Mouse (Mus musculus) heart, postnatal 0 days (tissue): ENCODE data around the gene Ppig.

Source experiments
- CTCF ChIP-seq: IDR thresholded peaks from 2 replicates; pipeline ENCODE4 v1.5.1; 2016; ENCODE audit warnings: antibody characterized with exemption, control low read depth, low read depth
- EP300 ChIP-seq: IDR thresholded peaks from 2 replicates; pipeline ENCODE4 v1.6.1; 2016; ENCODE audit warnings: antibody characterized with exemption, low read depth

- TF ChIP-seq EP300 (no peak), CTCF (no peak)
Observed at GRCm38 (mm10) chr2:69714126-69714525, 8.2 kb upstream of the Ppig start.
